Mouse (Mus musculus): ENCODE measurements around the gene Rtbdn.

Gene Rtbdn

GRCm38 (mm10) chr8:84980622-84981358 lies 34.0 kb downstream of the Rtbdn start:
- peak; percentile 54 to 64 for DNase-seq

- DNase-seq: no peak
These were observed 35.1 kb downstream of the Rtbdn start for GRCm38 (mm10) chr8:84981644-84982498.

- no peak for DNase-seq
These were observed 35.8 kb downstream of the Rtbdn start for GRCm38 (mm10) chr8:84982499-84983011.

GRCm38 (mm10) chr8:84984294-84985048 lies 37.7 kb downstream of the Rtbdn start:
- peak in 1 of 2 experiments; percentile 42 for DNase-seq

GRCm38 (mm10) chr8:84985049-84985683 lies 38.4 kb downstream of the Rtbdn start:
- no peak for DNase-seq

GRCm38 (mm10) chr8:84985684-84986378 lies 39.0 kb downstream of the Rtbdn start:
- peak; percentile 93 to 95 for DNase-seq

GRCm38 (mm10) chr8:84986379-84986945 lies 39.7 kb downstream of the Rtbdn start:
- no peak for DNase-seq

GRCm38 (mm10) chr8:84987388-84987787 lies 40.6 kb downstream of the Rtbdn start:
- DNase-seq: no peak

GRCm38 (mm10) chr8:84987903-84988302 lies 41.1 kb downstream of the Rtbdn start:
- no peak for DNase-seq

GRCm38 (mm10) chr8:84989311-84989731 lies 42.5 kb downstream of the Rtbdn start:
- no peak for DNase-seq

GRCm38 (mm10) chr8:84989810-84990209 lies 43.0 kb downstream of the Rtbdn start:
- peak; percentile 80 to 92 for DNase-seq

- peak; percentile 94 to 97 for DNase-seq
These were observed 43.6 kb downstream of the Rtbdn start, which contains the start of gene Hook2 for GRCm38 (mm10) chr8:84990349-84990748. TSS of gene Hook2 (plus strand) at chr8:84990603.

- DNase-seq: no peak
These were observed 44.0 kb downstream of the Rtbdn start for GRCm38 (mm10) chr8:84990836-84991235.

- DNase-seq: no peak
These were observed 47.6 kb downstream of the Rtbdn start for GRCm38 (mm10) chr8:84994375-84994774.

GRCm38 (mm10) chr8:84995680-84996079 lies 48.9 kb downstream of the Rtbdn start:
- no peak for DNase-seq

- no peak for DNase-seq
These were observed 50.2 kb downstream of the Rtbdn start for GRCm38 (mm10) chr8:84996978-84997377.

GRCm38 (mm10) chr8:84997649-84998295 lies 51.0 kb downstream of the Rtbdn start:
- peak; percentile 82 to 93 for DNase-seq

All from spleen, adult 18-20 months (tissue).